Mouse (Mus musculus) cortical plate, adult 2 months (tissue): ENCODE results near the gene Eomes.

Experiments
- CTCF ChIP-seq: fragments of 200-500 bp; IDR thresholded peaks from 2 replicates; pipeline ENCODE4 v1.5.1; 2011; ENCODE audit warnings: mild to moderate bottlenecking, control low read depth, low read length; ENCODE audit not compliant: insufficient read depth; ENCODE audit errors: extremely low read depth
- POLR2A ChIP-seq: fragments of 200-500 bp; IDR thresholded peaks from 2 replicates; pipeline ENCODE4 v1.6.1; 2011; ENCODE audit warnings: mild to moderate bottlenecking, low read length, control low read depth; ENCODE audit not compliant: insufficient read depth; ENCODE audit errors: extremely low read depth

GRCm38 (mm10) chr9:118515476-118515875 is 37.5 kb downstream of the Eomes start:
- TF ChIP-seq POLR2A (no peak), CTCF (no peak)
